Mouse (Mus musculus) stomach, embryonic 15.5 days (tissue): ENCODE measurements around the gene Aff3. TPM values are rescaled to one million over a fixed set of nuclear protein-coding genes. Genes with fewer than 3 reads are reported as not detected.

Experiments used
- ATAC-seq: fragments of 200-750 bp; cut with Nextera tagmentation; 2 replicates; pipeline ENCODE4 v1.8.0; 2017; ENCODE audit warnings: low read depth, moderate number of reproducible peaks, moderate TSS enrichment; ENCODE audit not compliant: insufficient read depth, low FRiP score
- H3K27ac ChIP-seq: fragments of 300-500 bp; sonication (generic); 2 replicates; pipeline ENCODE4 v1.5.1; 2015; ENCODE audit warnings: mild to moderate bottlenecking, inconsistent platforms
- H3K27me3 ChIP-seq: fragments of 300-500 bp; sonication (generic); replicated peaks from 2 replicates; pipeline ENCODE4 v1.6.1; 2015; ENCODE audit warnings: inconsistent platforms
- H3K36me3 ChIP-seq: fragments of 300-500 bp; sonication (generic); 2 replicates; pipeline ENCODE4 v1.6.1; 2015; ENCODE audit warnings: inconsistent platforms
- H3K4me1 ChIP-seq: fragments of 300-500 bp; sonication (generic); 2 replicates; pipeline ENCODE4 v1.6.1; 2015; ENCODE audit warnings: inconsistent platforms
- H3K4me2 ChIP-seq: fragments of 300-500 bp; sonication (generic); 2 replicates; pipeline ENCODE4 v1.6.1; 2015; ENCODE audit warnings: mild to moderate bottlenecking, inconsistent platforms
- H3K4me3 ChIP-seq: fragments of 300-500 bp; sonication (generic); replicated peaks from 2 replicates; pipeline ENCODE4 v1.5.1; 2015; ENCODE audit warnings: inconsistent platforms
- H3K9ac ChIP-seq: fragments of 300-500 bp; sonication (generic); 2 replicates; pipeline ENCODE4 v1.6.1; 2015; ENCODE audit warnings: inconsistent platforms
- H3K9me3 ChIP-seq: fragments of 300-500 bp; sonication (generic); 2 replicates; pipeline ENCODE4 v1.6.1; 2016; ENCODE audit warnings: inconsistent platforms
- WGBS: fragments of 180-500 bp; shearing (Covaris S2); methylation state at CpG from one replicate; pipeline ENCODE4 v1.1.7; 2015; 5-methylcytosine and 5-hydroxymethylcytosine counted together
- polyA plus RNA-seq: library from polyadenylated mRNA; unstranded; fragments of >200 nt; fragmentation: Nextera tagmentation; extraction: Ambion mirVana; gene quantifications from 2 replicates; pipeline ENCODE4 v1.2.1, GENCODE M21; 2015

Aff3 gene
- polyA plus RNA-seq, 1 experiment from 2014 or later = 9.9 TPM

DNA sequence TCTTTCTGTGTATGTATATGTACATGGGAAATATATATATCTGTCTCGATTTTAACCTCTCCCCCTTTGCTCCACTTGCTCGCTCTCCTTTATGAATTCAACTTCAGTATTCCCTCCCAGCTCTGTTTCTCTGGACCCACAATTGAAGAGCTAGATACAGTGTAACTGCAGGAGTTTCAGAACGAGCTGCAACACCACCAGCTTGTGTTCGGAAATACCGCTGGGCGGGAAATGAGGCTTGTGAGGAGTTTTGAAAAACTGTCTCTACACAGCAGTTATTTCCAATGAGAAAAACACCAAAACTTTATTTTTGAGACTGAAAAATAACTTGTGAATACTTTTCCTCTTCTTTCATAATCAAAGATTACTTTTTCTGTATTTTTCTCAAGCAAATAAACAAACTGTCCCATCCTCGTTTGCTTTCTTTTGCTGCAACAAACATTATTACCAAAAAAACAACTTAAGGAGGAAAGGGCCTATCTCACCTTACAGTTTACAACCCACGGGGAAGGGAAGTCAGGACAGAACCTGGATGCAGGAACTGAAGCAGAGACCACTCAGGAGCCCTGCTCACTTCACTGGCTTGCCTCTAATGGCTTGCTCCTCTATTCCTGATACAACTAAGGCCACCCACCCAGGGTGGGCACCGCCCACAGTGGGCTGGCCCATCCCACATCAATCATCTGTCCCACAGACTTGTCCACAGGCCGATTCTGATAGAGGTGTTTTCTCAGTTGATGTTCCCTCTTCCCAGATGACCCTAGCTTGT lies 533.9 kb downstream of the Aff3 start:
- H3K27me3 ChIP-seq = no peaks in the 10 kb centered on the region
- 42% methylated on average over 10 of the region's 10 CpGs for WGBS
- no peak for ATAC-seq
- H3K4me1 ChIP-seq = peaks cover 2% of the 10 kb centered on the region; the same call in 1 of the 2 replicates
- no peak overlapping the region for H3K9ac ChIP-seq
- no peak overlapping the region for H3K27ac ChIP-seq
- peak overlapping the region; percentile 86 for H3K4me2 ChIP-seq
- no peaks in the 10 kb centered on the region for H3K9me3 ChIP-seq
- H3K4me3 ChIP-seq = no peak overlapping the region
- no peaks in the 10 kb centered on the region for H3K36me3 ChIP-seq

DNA sequence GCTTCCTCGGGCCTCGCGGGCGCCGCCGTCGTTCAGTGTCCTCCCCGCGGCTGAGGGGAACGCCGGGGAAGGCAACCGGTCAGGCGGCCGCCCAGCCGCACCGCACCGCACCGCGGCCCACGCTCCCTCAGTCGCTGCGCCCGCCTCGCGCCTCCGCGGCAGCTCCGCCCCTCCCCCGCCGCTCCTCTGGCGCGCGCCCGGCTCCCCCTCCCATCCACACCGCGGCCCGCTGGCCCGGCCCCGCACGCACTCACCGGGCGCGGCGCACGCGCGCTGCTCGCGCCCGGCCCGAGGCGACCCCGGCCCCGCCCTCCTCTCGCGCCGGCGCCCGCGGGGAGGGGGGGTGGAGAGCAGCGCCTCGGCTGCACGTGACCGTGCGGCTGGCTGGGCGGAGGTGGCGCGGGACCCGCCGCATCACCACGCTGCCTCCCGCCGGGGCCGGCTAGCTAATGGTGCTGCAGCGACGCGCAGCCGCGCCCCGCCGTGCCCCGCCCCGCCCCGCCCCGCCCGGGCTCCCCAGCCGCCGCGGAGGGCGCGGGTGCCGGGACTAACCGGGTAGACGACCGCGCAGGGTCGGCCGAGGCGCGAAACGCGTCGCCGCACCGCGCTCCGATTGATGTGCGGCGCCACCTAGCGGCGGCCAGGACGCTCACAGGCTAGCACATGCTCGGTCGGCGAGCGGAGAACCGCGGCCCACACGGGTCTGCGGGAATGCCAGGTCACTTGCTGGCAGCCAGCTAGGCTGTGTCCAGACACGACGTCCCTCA lies 535.1 kb downstream of the Aff3 start, which contains the start of gene Rev1:
TSS of gene Rev1 (minus strand) at position 301 of the 767 bp plus-strand sequence.
- Histone ChIP-seq H3K9me3 (no peaks in the 10 kb centered on the region), H3K4me3 (peak within 1 kb of the TSS; percentile 86), H3K4me1 (peaks cover 2% of the 10 kb centered on the region; the same call in 1 of the 2 replicates), H3K36me3 (no peaks in the 10 kb centered on the region), H3K4me2 (peak within 1 kb of the TSS; percentile 86), H3K27ac (peak within 1 kb of the TSS; percentile 93), H3K9ac (peak within 1 kb of the TSS; percentile 80), H3K27me3 (no peaks in the 10 kb centered on the region)
- peak; percentile 94 for ATAC-seq
- WGBS = under 1% methylated on average over 65 of the region's 122 CpGs

DNA sequence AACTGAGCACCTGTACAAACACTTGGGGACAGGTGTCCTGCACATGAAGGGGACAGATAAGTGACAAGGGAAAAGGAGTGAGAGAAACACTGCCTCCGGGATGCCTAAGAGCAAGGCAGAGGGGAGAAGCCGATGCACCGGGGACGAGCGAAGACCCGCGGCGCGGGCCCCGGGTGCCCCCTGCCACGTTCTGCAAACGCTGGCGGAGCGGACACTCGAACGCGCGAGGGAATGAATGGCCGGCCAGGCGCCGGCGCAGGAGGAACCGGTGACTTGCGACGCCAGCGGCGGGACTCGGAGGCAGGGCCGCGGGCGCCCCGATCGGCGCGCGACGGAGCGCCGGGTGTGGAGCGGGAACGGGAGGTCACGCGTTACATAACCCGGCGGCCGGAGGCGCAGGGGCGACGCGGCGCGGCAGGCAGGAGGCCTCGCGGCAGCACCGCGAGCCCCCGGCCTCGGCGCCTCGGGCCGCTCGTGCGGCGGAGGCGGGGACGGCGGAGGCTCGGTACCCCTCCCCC lies 535.8 kb downstream of the Aff3 start:
- H3K9ac ChIP-seq = peak overlapping the region; percentile 80
- H3K27ac ChIP-seq = peak overlapping the region; percentile 93
- peaks cover 2% of the 10 kb centered on the region; the same call in 1 of the 2 replicates for H3K4me1 ChIP-seq
- WGBS = 0% methylated on average over 56 of the region's 68 CpGs
- peak; percentile 13; the same call in 1 of the 2 replicates for ATAC-seq
- no peaks in the 10 kb centered on the region for H3K9me3 ChIP-seq
- H3K36me3 ChIP-seq = no peaks in the 10 kb centered on the region
- peak overlapping the region; percentile 86 for H3K4me3 ChIP-seq
- H3K4me2 ChIP-seq = peak overlapping the region; percentile 86
- H3K27me3 ChIP-seq = no peaks in the 10 kb centered on the region

Other genes with a start within 250 kb of the Aff3 start
- 1.4 TPM in 2 replicates for gene Lonrf2, start 171.8 kb upstream of the Aff3 start, polyA plus RNA-seq
- gene Chst10, start 233.2 kb upstream of the Aff3 start, polyA plus RNA-seq = 2.9 and 3.7 TPM in 2 replicates